Mouse (Mus musculus) splenic B cell, adult 2 months (primary cell): ENCODE results near the gene Slc17a5.

Experiments used
- DNase-seq: peaks from one replicate; pipeline ENCODE4 v3.0.0-alpha.2; 2011; ENCODE audit warnings: low read depth, low spot score
- H3K27me3 ChIP-seq: 2 replicates; pipeline ENCODE4 v1.6.1; 2012; ENCODE audit warnings: mild to moderate bottlenecking, low read length, moderate library complexity, mixed read lengths; ENCODE audit not compliant: control insufficient read depth, poor library complexity, insufficient read depth, severe bottlenecking
- H3K36me3 ChIP-seq: 2 replicates; pipeline ENCODE4 v1.6.1; 2012; ENCODE audit warnings: mild to moderate bottlenecking, low read length, moderate library complexity, mixed read lengths; ENCODE audit not compliant: control insufficient read depth, poor library complexity, insufficient read depth, severe bottlenecking

Slc17a5 gene

DNA sequence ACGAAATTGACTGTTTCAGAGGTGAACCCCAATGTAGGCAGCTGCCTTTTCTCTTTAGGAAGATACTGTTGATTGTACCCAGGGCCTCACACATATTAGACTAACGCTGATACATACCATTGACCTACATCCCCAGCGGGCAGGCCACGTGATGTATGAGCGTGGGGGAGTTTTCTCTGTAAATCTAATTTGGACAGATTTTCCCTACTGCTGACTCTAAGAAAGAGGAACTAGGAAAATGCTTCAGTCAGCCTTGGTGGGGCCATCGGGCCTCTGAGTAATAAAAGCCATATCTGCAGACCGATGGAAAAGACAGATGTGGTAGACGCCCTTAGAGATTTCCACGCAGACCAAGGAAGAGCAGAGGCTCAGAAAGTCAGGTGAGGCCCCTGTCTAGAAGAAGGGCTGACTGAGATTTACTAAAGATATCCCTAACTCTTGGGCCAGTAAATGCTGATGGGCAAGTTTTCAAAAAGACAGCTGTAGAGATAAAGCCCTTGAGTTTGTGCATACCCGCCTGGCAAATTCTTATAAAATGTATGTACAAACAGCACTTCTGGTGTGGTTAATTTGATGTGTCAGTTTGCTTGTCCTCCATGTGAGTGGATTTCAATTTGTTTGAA lies 681 bp upstream of the Slc17a5 start:
- no peaks in the 10 kb centered on the region for H3K27me3 ChIP-seq
- peak; percentile 80 for DNase-seq
- no peaks in the 10 kb centered on the region for H3K36me3 ChIP-seq

DNA sequence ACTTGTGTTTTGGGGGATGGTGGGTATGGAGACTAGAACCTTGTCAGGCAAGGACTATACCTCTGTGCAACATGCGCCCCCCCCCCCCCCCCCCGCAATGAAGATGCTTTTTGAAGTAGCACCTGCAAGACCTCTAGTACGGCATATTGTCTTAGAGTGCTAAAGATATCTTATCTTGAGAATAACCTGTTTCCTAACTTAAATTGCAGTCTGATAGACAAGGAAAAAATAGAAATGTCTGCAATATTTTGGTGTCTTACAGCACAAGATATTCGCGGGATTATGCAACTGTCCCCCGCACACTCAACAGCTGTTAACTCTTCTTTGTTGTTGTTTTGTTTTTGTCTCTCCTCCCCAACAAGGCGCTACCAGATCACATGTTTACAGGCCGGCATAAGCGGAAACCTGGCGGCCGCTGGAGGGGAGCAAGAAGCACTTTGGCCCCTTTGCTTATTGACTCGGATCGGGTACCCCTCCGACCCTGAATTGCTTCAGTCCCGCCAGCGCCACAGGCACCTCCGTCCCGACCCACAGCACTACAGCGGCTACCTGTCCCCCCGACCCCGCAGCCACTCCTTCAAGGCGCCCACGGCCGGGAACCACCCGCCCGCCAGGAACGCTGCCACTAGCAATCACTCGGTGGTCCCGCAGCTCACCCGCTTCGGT lies 490 bp downstream of the Slc17a5 start:
- peak; percentile 49 for DNase-seq
- H3K36me3 ChIP-seq: no peaks in the 10 kb centered on the region

DNA sequence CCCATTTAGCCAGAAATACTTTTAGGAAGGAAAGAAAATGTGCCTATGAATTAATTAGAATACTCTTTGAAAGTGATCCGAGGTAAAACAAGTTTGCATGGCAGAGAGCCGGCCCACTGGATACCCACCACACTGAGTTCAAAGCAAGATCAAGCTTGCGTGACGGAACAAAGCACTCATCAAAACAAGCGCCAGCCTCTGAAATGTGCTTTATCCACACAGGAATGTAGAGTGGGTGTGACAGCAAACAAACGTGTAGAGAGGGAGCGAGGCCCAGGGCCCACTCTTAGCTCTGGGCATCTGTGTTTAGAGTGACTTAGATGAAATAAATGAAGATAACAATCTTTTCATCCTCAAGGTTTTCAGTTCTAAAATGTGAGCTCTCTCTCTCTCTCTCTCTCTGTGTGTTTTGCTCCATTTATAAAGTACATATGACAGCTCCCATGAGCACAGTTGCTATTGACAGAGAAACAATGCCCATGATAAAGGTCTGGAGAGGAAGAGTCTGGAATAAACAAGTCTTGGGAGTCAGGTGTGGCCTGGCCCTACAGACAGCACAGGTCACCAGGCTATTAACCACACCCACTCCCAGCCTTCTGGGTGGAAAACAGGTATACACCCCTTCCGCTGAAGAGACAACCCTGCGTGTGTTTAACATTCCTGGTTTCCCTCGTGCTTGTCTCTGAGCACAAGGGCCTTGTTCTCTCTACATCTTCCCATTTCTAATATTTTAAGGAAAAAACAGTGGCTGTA lies 8.0 kb downstream of the Slc17a5 start:
- no peaks in the 10 kb centered on the region; the same call in 1 of the 2 replicates for H3K36me3 ChIP-seq

More for the DNA sequence above, 490 bp downstream of the Slc17a5 start:
- no peaks in the 10 kb centered on the region for H3K27me3 ChIP-seq

DNA sequence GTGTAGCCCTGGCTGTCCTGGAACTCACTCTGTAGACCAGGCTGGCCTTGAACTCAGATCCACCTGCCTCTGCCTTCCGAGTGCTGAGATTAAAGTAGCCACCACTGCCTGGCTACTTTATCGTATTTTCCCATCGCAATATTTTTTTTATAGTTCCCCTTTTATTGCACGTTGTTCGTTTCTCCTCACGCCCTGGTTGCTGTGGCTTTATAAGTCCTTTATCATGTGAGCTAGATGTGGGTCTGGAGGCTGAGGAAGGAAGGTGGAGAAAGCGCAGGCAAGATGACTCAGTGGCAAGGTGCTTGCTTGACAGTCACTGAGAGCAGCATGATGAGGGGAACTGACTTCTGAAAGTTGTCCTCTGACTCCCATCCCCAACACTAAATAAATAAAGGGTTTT lies 9.0 kb downstream of the Slc17a5 start:
- DNase-seq: no peak
- H3K36me3 ChIP-seq: no peaks in the 10 kb centered on the region; the same call in 1 of the 2 replicates
- no peaks in the 10 kb centered on the region for H3K27me3 ChIP-seq

More for the DNA sequence above, 8.0 kb downstream of the Slc17a5 start:
- H3K27me3 ChIP-seq: no peaks in the 10 kb centered on the region
- no peak for DNase-seq

DNA sequence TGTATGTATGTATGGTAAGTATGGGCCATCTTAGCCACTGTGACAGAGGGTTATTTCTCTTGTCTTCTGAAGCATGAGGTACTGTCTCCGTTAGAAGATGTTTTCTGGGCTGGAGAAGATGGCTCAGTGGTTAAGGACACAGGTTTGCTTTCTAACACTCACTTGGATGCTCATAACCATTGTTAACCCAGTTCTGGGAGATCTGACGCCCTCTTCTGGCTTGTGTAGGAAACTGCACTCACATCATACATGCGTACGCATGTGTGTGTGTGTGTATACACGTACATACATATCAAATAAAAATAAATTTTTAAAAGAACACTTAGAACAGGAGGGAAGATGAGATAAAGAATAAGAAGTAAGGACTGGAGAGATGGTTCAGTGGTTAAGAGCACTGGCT lies 11.4 kb downstream of the Slc17a5 start:
- no peak for DNase-seq
- H3K27me3 ChIP-seq: no peaks in the 10 kb centered on the region
- no peaks in the 10 kb centered on the region; the same call in 1 of the 2 replicates for H3K36me3 ChIP-seq

DNA sequence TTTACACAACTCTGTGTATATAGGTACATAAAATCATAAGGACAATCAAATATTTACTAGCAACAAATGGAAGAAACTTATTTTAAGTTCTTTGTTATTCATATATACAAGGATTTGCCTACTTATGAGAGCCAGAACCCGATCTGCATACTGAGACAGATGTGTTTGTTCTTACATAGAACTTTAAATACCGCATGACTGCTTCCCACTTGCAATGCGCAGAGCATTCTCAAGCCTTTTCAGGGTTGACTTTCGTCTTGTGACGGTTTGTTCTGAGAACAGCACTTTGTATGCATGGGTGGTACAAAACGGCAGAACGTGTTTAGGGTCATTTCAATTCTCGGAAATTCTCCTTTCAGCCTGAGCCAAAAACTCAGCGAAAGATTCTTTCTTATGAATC lies 17.9 kb downstream of the Slc17a5 start:
- Histone ChIP-seq H3K27me3 (no peaks in the 10 kb centered on the region), H3K36me3 (no peaks in the 10 kb centered on the region; the same call in 1 of the 2 replicates)
- DNase-seq: no peak

DNA sequence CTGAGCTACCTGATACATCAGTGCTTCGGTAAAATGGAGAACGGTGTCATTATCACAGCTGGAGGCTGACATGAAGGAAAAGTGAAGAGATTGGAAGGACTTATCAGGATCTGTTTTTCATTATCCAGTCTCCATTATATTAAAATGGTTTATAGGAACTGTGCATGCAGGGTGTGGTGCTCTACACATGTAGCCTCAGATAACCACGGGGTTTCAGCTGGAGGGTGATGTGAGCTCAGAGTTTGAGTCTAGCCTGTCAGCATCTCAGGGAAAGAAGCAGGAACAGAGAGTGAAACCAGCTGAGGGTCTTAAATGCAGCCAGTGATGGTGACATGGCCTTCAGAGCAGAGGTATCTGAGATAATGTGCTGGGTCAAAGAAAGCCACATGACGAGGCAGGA lies 28.4 kb downstream of the Slc17a5 start:
- DNase-seq: no peak
- Histone ChIP-seq H3K27me3 (no peaks in the 10 kb centered on the region), H3K36me3 (no peaks in the 10 kb centered on the region; the same call in 1 of the 2 replicates)

DNA sequence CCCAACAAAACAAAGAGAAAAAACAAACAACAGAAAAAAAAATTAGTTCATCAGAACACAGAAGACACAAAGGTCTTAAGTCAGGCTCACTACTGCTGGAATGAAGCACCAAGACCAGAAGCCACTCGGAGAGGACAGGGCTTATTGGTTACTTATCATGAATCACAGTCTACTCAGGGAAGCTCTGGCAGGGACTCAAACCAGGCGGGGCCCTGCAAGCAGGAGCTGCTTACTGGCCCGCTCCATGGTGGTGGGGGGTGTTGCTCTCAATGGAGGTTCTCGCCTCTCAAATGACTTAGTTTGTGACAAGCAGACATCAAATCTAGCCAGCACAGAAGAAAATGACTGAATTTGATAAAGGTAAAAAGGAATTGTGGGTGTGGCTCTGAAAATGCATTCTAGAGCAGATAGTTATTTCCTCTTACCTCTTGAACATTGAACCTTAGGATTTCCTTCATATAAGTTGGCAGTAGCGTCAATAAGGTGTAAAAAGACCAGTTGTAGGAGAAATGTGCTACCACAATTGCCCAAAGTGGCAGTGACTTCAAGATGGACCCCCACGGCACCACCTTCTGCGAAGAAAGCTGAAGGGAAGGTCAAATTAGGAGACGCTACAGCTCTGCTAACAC lies 29.1 kb downstream of the Slc17a5 start:
- Histone ChIP-seq H3K27me3 (no peaks in the 10 kb centered on the region), H3K36me3 (no peaks in the 10 kb centered on the region; the same call in 1 of the 2 replicates)
- no peak for DNase-seq

DNA sequence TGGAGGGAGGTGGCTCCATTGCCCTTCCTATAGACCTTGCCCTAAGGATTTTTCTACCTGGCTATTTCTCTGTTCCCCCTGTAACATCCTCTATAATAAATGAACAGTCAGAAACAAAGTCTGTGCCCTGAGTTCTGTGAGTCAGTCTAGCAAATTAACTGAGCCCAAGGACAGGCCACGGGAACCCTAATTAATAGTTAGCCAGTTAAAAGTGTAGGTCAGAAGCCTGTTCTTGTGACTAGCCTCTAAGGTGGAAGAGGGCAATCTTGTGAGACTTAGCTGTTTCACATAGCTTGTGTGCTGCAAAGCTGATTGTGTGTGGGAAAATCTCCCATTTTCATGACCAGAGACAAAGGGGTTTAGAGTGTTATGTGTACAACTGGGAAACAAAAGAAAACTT lies 30.8 kb downstream of the Slc17a5 start:
- H3K27me3 ChIP-seq: no peaks in the 10 kb centered on the region
- no peaks in the 10 kb centered on the region; the same call in 1 of the 2 replicates for H3K36me3 ChIP-seq
- no peak for DNase-seq

DNA sequence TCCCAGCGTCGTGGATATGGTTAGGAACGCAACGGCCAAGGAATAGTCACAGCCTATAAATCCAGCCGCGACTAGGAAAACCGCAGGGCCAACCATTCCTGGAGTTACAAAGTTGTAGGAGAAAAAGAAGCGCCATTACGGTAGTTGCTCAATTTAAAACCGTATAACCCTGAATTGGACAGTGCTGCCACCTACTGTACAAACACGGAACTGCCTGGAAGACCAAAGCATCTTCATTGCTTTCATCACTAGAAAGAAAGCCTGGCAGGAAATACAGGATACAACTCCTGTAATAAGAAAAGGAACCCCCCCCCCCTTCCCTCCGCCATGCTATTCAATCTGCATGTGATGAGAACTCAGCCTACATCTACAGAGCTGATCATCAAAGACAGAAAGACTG lies 34.9 kb downstream of the Slc17a5 start:
- Histone ChIP-seq H3K27me3 (no peaks in the 10 kb centered on the region), H3K36me3 (no peaks in the 10 kb centered on the region)
- peak; percentile 79 for DNase-seq

DNA sequence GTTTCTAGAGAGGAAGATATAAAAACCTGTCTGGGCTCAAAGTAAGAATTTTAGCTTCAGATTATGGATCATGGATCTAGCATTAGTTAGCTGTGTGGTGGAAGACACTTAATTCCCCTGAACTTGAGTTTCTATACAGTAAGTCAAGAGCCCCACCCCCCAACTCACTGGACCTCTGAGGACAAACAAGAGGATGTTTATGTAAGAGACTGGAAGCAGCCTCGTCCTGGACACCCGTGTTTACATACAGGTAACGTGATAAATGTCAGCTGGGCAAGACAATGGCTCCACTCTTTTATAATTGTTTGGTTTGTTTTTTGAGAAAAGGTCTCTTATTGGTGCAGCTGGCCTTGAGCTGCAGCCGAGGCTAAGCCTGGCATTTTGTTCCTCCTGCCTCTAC lies 36.1 kb downstream of the Slc17a5 start:
- H3K27me3 ChIP-seq: no peaks in the 10 kb centered on the region
- DNase-seq: no peak
- H3K36me3 ChIP-seq: no peaks in the 10 kb centered on the region

DNA sequence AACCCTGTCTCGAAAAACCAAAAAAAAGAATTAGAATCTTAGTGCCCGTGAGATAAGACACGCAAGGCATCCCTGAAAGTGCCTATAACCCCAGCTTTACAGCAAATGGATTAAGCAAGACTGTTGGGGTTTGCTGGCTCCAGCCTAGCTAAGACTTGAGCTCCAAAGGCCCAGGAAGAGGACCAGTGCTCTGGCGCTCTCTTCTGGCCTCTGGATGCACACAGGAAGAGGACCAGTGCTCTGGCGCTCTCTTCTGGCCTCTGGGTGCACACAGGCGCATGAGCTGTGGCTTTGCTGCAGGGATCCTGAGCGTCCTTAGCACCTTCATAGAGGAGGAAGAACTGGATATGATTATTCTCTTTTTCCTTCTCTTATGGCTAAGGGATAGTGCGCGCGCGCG lies 40.1 kb downstream of the Slc17a5 start:
- no peak for DNase-seq
- no peaks in the 10 kb centered on the region for H3K36me3 ChIP-seq
- H3K27me3 ChIP-seq: no peaks in the 10 kb centered on the region

DNA sequence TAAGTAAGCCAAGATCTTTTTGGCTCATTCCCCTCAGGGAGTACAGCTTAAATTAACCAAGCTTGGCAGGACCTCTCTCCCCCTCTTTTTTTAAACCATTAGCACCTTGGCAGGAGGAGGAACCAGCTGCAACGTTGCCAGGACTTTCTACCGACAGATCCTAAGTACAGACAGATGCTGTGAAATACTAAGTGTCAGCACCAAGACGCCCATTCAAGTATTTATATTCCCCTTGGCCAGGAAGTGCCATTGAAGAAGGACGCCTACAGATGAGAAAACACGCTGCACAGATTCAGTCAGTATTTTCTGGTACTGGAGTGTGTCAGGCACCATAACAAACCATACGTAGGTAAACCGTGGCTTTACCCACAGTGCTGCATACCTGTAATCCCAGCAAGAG lies 40.9 kb downstream of the Slc17a5 start:
- no peak for DNase-seq
- no peaks in the 10 kb centered on the region for H3K36me3 ChIP-seq
- no peaks in the 10 kb centered on the region for H3K27me3 ChIP-seq

DNA sequence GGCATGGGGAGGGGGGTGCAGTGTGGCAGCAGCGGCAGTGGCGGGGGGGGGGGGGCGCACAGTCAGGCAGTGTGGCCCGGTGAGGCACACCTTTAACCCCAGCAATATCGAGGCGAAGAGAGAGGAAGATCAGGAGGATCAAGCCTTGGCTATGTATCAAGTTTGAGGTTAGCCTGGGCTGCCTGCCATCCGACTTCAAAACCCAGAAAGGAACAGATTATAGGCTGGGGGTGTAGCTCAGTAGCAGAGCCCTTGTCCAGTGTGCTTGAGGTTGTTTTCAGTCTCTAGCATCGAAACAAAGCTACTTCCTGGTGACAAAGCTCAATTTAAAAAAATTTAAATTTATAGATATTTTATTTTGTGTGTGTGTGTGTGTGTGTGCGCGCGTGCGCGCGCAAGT lies 46.1 kb downstream of the Slc17a5 start:
- H3K27me3 ChIP-seq: no peaks in the 10 kb centered on the region
- no peaks in the 10 kb centered on the region for H3K36me3 ChIP-seq
- no peak for DNase-seq

DNA sequence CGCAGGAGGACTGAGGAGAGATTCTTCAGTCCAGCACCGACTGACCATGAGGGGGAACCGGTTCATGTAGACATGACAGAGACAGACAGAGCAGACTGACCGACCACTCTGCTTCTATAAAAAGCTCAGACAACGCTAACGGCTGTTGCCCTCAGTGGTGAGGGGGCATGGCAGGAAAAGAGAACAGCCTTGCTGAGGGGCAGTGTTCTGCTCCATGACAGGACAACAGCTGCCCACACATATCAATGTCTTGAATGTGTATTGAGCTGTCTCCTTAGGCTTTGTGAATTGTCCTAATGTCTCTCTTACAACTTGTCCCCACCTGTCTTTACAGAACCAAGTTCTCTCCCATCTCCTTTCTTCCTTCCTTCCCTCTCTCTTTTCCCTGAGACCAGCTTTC lies 49.4 kb downstream of the Slc17a5 start:
- no peaks in the 10 kb centered on the region; the same call in 1 of the 2 replicates for H3K27me3 ChIP-seq
- no peaks in the 10 kb centered on the region for H3K36me3 ChIP-seq
- DNase-seq: no peak
